Mouse (Mus musculus) urinary bladder, adult 18-20 months (tissue): ENCODE data around the gene Rmnd5b.

Experiments
- DNase-seq, 2 experiments: peaks; one replicate each; pipeline ENCODE4 v3.0.0; 2022; ENCODE audit warnings: low spot score in 2 of 2, mixed read lengths in 2 of 2

Rmnd5b gene

GRCm38 (mm10) chr11:51593368-51593767 lies 42.3 kb downstream of the Rmnd5b start:
- no peak for DNase-seq

- DNase-seq = no peak
Measured at GRCm38 (mm10) chr11:51591915-51592314, 43.8 kb downstream of the Rmnd5b start.

- DNase-seq = no peak
Measured at GRCm38 (mm10) chr11:51591168-51591567, 44.5 kb downstream of the Rmnd5b start.

GRCm38 (mm10) chr11:51590002-51590401 lies 45.7 kb downstream of the Rmnd5b start:
- no peak for DNase-seq

GRCm38 (mm10) chr11:51588833-51589232 lies 46.9 kb downstream of the Rmnd5b start:
- no peak for DNase-seq

GRCm38 (mm10) chr11:51587059-51587458 lies 48.6 kb downstream of the Rmnd5b start:
- no peak for DNase-seq

DNA sequence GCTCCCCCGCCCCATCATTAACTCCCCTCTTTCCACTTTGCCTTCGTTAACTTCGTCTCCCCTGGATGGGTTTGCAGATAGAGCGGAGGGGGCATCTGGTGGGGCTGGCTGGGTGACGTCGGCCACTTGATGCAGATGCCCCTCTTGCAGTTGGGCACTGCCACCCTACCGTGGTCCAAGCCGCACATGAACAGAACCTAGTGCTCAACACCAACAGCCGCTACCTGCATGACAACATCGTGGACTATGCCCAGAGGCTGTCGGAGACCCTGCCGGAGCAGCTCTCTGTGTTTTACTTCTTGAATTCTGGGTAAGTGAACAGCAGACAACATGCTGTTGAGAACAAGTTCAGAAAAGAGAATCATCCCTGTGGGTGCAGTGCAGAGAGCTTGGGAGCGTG lies 49.3 kb downstream of the Rmnd5b start:
- no peak for DNase-seq

GRCm38 (mm10) chr11:51585608-51586252 lies 50.0 kb downstream of the Rmnd5b start:
- no peak for DNase-seq

GRCm38 (mm10) chr11:51584431-51585248 lies 51.1 kb downstream of the Rmnd5b start, which contains the start of gene Phykpl:
TSS of gene Phykpl (plus strand) at chr11:51584757.
- peak; percentile 98 to 99 for DNase-seq

DNA sequence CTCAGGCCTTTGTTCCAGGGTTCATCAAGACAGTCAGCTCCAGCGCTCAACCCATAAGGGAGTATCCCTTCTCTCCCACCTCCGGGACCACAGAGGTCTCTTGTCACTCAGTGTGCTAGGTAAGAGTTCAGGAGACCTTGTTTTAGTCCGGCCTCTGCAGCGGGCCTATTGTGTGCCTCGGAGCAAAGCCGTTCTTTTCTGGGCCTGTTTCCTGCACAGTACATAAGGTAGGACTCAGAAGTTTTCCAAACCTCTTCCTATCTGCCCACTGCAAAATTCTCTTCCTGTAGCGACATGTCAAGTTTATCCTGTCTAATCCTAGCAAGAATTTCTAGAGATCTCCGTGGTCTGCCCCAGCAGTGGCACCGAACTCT lies 51.7 kb downstream of the Rmnd5b start:
- peak; percentile 11 to 33 for DNase-seq

DNA sequence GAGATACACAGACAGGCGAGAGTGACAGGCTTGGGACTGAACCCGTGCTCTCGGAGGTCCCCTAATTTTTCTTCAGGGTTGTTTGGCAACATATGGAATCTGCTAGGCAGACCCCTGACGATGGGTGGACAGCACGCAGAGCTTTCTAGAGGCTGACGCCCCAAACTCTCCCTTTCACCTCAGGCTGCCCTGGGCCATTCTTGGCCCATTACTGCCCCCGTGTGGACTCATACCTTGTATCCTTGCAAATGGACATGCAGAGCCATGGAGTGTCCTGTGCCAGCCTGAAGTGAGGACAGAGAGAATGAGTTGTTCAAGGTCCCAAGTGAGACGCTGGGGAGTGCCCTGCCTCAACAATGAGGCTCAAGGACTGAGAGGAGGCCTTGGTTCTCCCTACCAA lies 53.0 kb downstream of the Rmnd5b start:
- peak; percentile 37 to 54 for DNase-seq

DNA sequence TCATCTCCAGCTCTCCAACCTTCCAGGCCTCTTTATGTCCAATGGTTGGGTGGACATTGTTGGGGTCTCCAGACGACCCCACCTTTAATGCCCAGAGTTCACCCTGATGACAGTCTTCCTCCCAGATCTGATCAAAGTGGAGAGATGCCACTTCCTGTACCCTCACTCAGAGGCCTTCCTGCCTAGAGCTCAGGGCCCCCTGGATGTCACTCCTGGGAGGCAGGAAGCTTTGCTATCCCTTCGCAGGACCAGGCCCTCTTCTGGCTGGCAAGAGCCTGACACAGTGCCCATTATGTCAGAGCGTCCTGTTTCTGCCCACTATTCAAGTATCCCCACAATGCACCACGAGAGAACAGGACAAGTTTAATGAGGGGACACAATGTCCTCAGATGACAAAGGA lies 56.7 kb downstream of the Rmnd5b start:
- DNase-seq = no peak

- no peak for DNase-seq
Measured at GRCm38 (mm10) chr11:51577587-51577986, 58.1 kb downstream of the Rmnd5b start.

DNA sequence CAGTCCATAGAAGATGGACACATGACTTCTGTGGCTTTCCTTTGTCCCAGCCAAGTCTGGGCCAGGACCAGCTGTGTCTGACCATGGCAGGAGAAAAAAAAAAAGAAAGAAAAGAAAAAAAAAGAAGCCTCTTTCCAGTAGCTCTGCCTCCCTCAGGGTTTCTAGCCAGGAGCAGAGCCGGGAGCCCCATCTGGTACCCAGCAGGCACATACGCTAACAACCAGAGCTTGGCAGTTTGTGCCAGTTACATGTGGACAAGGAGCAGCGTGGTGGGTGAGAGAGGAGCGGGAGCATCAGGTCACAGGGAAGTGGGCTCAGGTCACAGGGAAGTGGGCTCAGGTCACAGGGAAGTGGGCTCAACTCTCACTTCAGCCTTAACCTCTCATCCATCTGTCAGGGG lies 59.2 kb downstream of the Rmnd5b start:
- DNase-seq = no peak
